Mouse (Mus musculus): ENCODE results near the gene Ccn1.

GRCm38 (mm10) chr3:145680686-145681085 is 30.9 kb upstream of the Ccn1 start:
- TF ChIP-seq POLR2A (IDR thresholded peaks at IDR 0.05; ENCODE audit: borderline replicate concordance, control insufficient read depth, low read depth, low read length), result no peak
- TF ChIP-seq CTCF (IDR thresholded peaks at IDR 0.05; ENCODE audit: control insufficient read depth, insufficient read depth, low read length), result no peak
